Mouse (Mus musculus) kidney, adult 10 weeks (tissue): ENCODE data around the gene Il1rapl1. TPM values are rescaled to one million over a fixed set of nuclear protein-coding genes. Genes with fewer than 3 reads are reported as not detected.

Experiments
- polyA plus RNA-seq: library from polyadenylated mRNA; stranded (reverse); fragments of 350-450 nt; fragmentation: Illumina TruSeq; extraction: RNeasy Lipid Tissue Mini Kit (QIAGEN cat#74804); gene quantifications from one replicate; pipeline ENCODE4 v1.2.3, GENCODE M21; 2014; ENCODE audit warnings: low read depth, low replicate concordance

Gene Il1rapl1
- polyA plus RNA-seq: 0.12 TPM

DNA sequence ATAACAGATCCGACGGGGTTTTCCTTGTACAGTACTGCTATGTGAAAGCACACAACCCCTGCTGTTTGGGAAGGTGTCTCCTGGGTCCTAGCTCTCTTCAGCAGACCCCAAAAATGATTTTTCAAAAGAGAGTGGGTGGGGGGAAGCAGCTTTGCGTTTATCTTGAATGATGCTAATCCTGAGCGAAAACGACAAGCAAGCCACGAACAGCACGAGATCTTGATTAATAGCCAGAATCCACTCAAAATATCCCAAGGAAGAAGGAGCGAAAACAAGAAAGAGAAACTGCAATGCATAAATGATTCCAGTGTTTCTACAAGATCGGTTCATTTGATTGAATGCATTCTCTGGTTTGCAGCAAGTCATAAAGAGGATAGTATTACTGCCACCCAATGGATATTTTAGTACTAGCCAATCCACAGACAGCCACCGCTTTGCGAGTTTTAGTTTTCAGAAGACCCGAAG, at the start of gene Il1rapl1:
Gene Il1rapl1, minus strand, starts transcription at position 37 of the 465 bp plus-strand sequence.

